Mouse (Mus musculus) myocyte (in vitro differentiated cells): ENCODE results near the gene BC025920.

Source experiments
- E2F4 ChIP-seq: IDR thresholded peaks from one replicate; pipeline ENCODE4 v1.6.1; 2011; ENCODE audit warnings: mild to moderate bottlenecking, control low read depth, moderate library complexity; ENCODE audit not compliant: insufficient read depth
- MYOD1 ChIP-seq, 3 experiments: IDR thresholded peaks; one replicate each; pipeline ENCODE4 v1.6.1; 2011; ENCODE audit warnings: control low read depth in 2 of 3, low read depth in 2 of 3, mild to moderate bottlenecking in 2 of 3, moderate library complexity in 1 of 3; ENCODE audit not compliant: insufficient read length in 2 of 3, control insufficient read depth in 1 of 3
- POLR2A ChIP-seq: IDR thresholded peaks from one replicate; pipeline ENCODE4 v1.6.1; 2011; ENCODE audit warnings: low read depth, mild to moderate bottlenecking, control low read depth, moderate library complexity; ENCODE audit not compliant: insufficient read length
- POLR2AphosphoS2 ChIP-seq: IDR thresholded peaks from one replicate; pipeline ENCODE4 v1.6.1; 2011; ENCODE audit warnings: low read depth, control low read depth; ENCODE audit not compliant: insufficient read length
- REST ChIP-seq: IDR thresholded peaks from one replicate; pipeline ENCODE4 v1.6.1; 2011; ENCODE audit warnings: mild to moderate bottlenecking, control low read depth, moderate library complexity; ENCODE audit not compliant: insufficient read depth, insufficient read length

DNA sequence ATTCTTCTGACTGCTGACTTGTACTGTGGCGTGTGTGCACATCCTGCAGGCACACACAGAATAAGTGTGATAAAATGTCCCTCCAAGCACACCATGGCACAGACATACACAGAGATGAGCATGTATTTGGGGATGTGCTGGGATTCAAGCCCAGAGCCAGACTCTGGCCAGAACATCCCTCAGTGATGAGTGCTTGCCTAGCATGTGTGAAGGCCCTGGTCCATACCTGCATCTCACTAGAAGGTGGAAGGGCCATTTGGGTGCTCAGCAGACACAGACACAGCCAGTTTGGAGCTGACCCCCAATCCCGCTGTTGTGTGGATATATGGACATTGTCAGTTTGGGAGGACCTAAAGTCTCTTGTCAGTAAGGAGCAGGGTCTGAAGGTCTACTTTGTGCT lies 35.5 kb downstream of the BC025920 start:
- TF ChIP-seq POLR2A (no peak), POLR2AphosphoS2 (no peak), MYOD1 (IDR thresholded peaks at IDR 0.05; ENCODE audit: control insufficient read depth in 1 of 3, insufficient read length in 2 of 3, low read depth in 2 of 3) (no peak), REST (no peak), E2F4 (no peak)
